Mouse (Mus musculus): ENCODE measurements around the gene Ccdc62. TPM values are rescaled to one million over a fixed set of nuclear protein-coding genes. Genes with fewer than 3 reads are reported as not detected.

The Ccdc62 gene
- polyA plus RNA-seq, 2 experiments, result 6.6 to 9.2 TPM

GRCm38 (mm10) chr5:123904059-123904672, 26.3 kb upstream of the Ccdc62 start:
- Histone ChIP-seq H3K27ac (replicated peaks; ENCODE audit: low read depth, low read length) (no peak overlapping the region), H3K9ac (ENCODE audit: low read depth, low read length, severe bottlenecking) (no peak overlapping the region), H3K4me3 (replicated peaks; ENCODE audit: low read length) (no peak overlapping the region), H3K36me3 (ENCODE audit: control insufficient read depth, insufficient read depth, low read length) (peaks cover 9% of the 10 kb centered on the region), H3K4me1 (ENCODE audit: control insufficient read depth, insufficient read depth, low read length) (peaks cover 3% of the 10 kb centered on the region; the same call in 1 of the 2 replicates), H3K4me2 (replicated peaks; ENCODE audit: low read depth, low read length, severe bottlenecking) (no peak overlapping the region), H3K27me3 (ENCODE audit: control insufficient read depth, insufficient read depth, low read length) (no peaks in the 10 kb centered on the region), H3K9me3 (ENCODE audit: control insufficient read depth, low read length) (no peaks in the 10 kb centered on the region)
- ATAC-seq (ENCODE audit: low FRiP score, low read depth) (no peak), DNase-seq (ENCODE audit: low spot score) (no peak)
- TF ChIP-seq POLR2A (IDR thresholded peaks at IDR 0.05; ENCODE audit: borderline replicate concordance, extremely low read depth, insufficient read depth, insufficient read length), result no peak
- 65% methylated on average over 11 of the region's 11 CpGs for WGBS

GRCm38 (mm10) chr5:123906146-123906975, 24.1 kb upstream of the Ccdc62 start:
- WGBS, result 69% methylated on average over 17 of the region's 17 CpGs
- ATAC-seq (ENCODE audit: low FRiP score, low read depth), result no peak
- Histone ChIP-seq H3K27ac (replicated peaks; ENCODE audit: low read depth, low read length) (no peak overlapping the region), H3K27me3 (ENCODE audit: control insufficient read depth, insufficient read depth, low read length) (no peaks in the 10 kb centered on the region), H3K4me2 (replicated peaks; ENCODE audit: low read depth, low read length, severe bottlenecking) (peak overlapping the region; percentile 1; the same call in 1 of the 2 replicates), H3K9ac (ENCODE audit: low read depth, low read length, severe bottlenecking) (0 out of 2 replicates have a peak overlapping the region, but pooled peaks have one; percentile 12), H3K4me3 (replicated peaks; ENCODE audit: low read length) (peak overlapping the region; percentile 98), H3K9me3 (ENCODE audit: control insufficient read depth, low read length) (no peaks in the 10 kb centered on the region), H3K4me1 (ENCODE audit: control insufficient read depth, insufficient read depth, low read length) (peaks cover 3% of the 10 kb centered on the region; the same call in 1 of the 2 replicates), H3K36me3 (ENCODE audit: control insufficient read depth, insufficient read depth, low read length) (peaks cover 27% of the 10 kb centered on the region)
- no peak for TF ChIP-seq POLR2A (IDR thresholded peaks at IDR 0.05; ENCODE audit: borderline replicate concordance, extremely low read depth, insufficient read depth, insufficient read length)
- no peak for DNase-seq (ENCODE audit: low spot score)

GRCm38 (mm10) chr5:123906976-123907630, 23.4 kb upstream of the Ccdc62 start, which contains the start of gene Denr:
Denr (plus strand) TSS chr5:123907175.
- WGBS, result 0% methylated on average over 36 of the region's 61 CpGs
- ATAC-seq (ENCODE audit: low FRiP score, low read depth) (peak; percentile 98), DNase-seq (ENCODE audit: low spot score) (peak; percentile 95)
- H3K27ac ChIP-seq (replicated peaks; ENCODE audit: low read depth, low read length), result peak within 1 kb of the TSS; percentile 82
- H3K9me3 ChIP-seq (ENCODE audit: control insufficient read depth, low read length), result no peaks in the 10 kb centered on the region
- peak within 1 kb of the TSS; percentile 98 for H3K4me3 ChIP-seq (replicated peaks; ENCODE audit: low read length)
- H3K36me3 ChIP-seq (ENCODE audit: control insufficient read depth, insufficient read depth, low read length), result peaks cover 29% of the 10 kb centered on the region
- peak within 1 kb of the TSS; percentile 98 for H3K9ac ChIP-seq (ENCODE audit: low read depth, low read length, severe bottlenecking)
- peaks cover 3% of the 10 kb centered on the region; the same call in 1 of the 2 replicates for H3K4me1 ChIP-seq (ENCODE audit: control insufficient read depth, insufficient read depth, low read length)
- H3K27me3 ChIP-seq (ENCODE audit: control insufficient read depth, insufficient read depth, low read length), result no peaks in the 10 kb centered on the region
- peak within 1 kb of the TSS; percentile 85 for H3K4me2 ChIP-seq (replicated peaks; ENCODE audit: low read depth, low read length, severe bottlenecking)
- TF ChIP-seq POLR2A (IDR thresholded peaks at IDR 0.05; ENCODE audit: borderline replicate concordance, extremely low read depth, insufficient read depth, insufficient read length), result 0 out of 2 replicates have a peak, but pooled peaks have one; percentile 73

GRCm38 (mm10) chr5:123907631-123907977, 22.9 kb upstream of the Ccdc62 start:
- DNase-seq (ENCODE audit: low spot score) (no peak), ATAC-seq (ENCODE audit: low FRiP score, low read depth) (no peak)
- H3K9me3 ChIP-seq (ENCODE audit: control insufficient read depth, low read length), result no peaks in the 10 kb centered on the region
- H3K36me3 ChIP-seq (ENCODE audit: control insufficient read depth, insufficient read depth, low read length), result peaks cover 34% of the 10 kb centered on the region
- H3K9ac ChIP-seq (ENCODE audit: low read depth, low read length, severe bottlenecking), result peak overlapping the region; percentile 98
- H3K4me1 ChIP-seq (ENCODE audit: control insufficient read depth, insufficient read depth, low read length), result peaks cover 3% of the 10 kb centered on the region; the same call in 1 of the 2 replicates
- H3K27me3 ChIP-seq (ENCODE audit: control insufficient read depth, insufficient read depth, low read length), result no peaks in the 10 kb centered on the region
- H3K4me3 ChIP-seq (replicated peaks; ENCODE audit: low read length), result peak overlapping the region; percentile 98
- 1% methylated on average over 10 of the region's 10 CpGs for WGBS
- peak overlapping the region; percentile 85 for H3K4me2 ChIP-seq (replicated peaks; ENCODE audit: low read depth, low read length, severe bottlenecking)
- no peak for TF ChIP-seq POLR2A (IDR thresholded peaks at IDR 0.05; ENCODE audit: borderline replicate concordance, extremely low read depth, insufficient read depth, insufficient read length)
- peak overlapping the region; percentile 82 for H3K27ac ChIP-seq (replicated peaks; ENCODE audit: low read depth, low read length)

- Histone ChIP-seq H3K9me3 (ENCODE audit: control insufficient read depth, low read length) (no peaks in the 10 kb centered on the region), H3K4me1 (ENCODE audit: control insufficient read depth, insufficient read depth, low read length) (no peaks in the 10 kb centered on the region), H3K4me3 (replicated peaks; ENCODE audit: low read length) (no peak overlapping the region), H3K4me2 (replicated peaks; ENCODE audit: low read depth, low read length, severe bottlenecking) (no peak overlapping the region), H3K9ac (ENCODE audit: low read depth, low read length, severe bottlenecking) (no peak overlapping the region), H3K36me3 (ENCODE audit: control insufficient read depth, insufficient read depth, low read length) (peaks cover 63% of the 10 kb centered on the region), H3K27ac (replicated peaks; ENCODE audit: low read depth, low read length) (no peak overlapping the region), H3K27me3 (ENCODE audit: control insufficient read depth, insufficient read depth, low read length) (no peaks in the 10 kb centered on the region)
- ATAC-seq (ENCODE audit: low FRiP score, low read depth) (no peak), DNase-seq (ENCODE audit: low spot score) (no peak)
- WGBS, result 88% methylated on average over 3 of the region's 3 CpGs
- TF ChIP-seq POLR2A (IDR thresholded peaks at IDR 0.05; ENCODE audit: borderline replicate concordance, extremely low read depth, insufficient read depth, insufficient read length), result no peak
Measured at GRCm38 (mm10) chr5:123914852-123915251, 15.6 kb upstream of the Ccdc62 start.
